Mouse (Mus musculus) heart, embryonic 16.5 days (tissue): Measurements from ENCODE around the gene Zfp113. TPM values are rescaled to one million over a fixed set of nuclear protein-coding genes. Genes with fewer than 3 reads are reported as not detected.

ENCODE experiments used
- ATAC-seq: fragments of 200-750 bp; cut with Nextera tagmentation; replicated peaks from 2 replicates; pipeline ENCODE4 v1.8.0; 2017; ENCODE audit warnings: moderate number of reproducible peaks; ENCODE audit not compliant: insufficient read depth, low FRiP score; ENCODE audit errors: extremely low read depth
- H3K27ac ChIP-seq: fragments of 300-500 bp; sonication (generic); 2 replicates; pipeline ENCODE4 v1.5.1; 2014; ENCODE audit warnings: mild to moderate bottlenecking, low read length, control low read depth, moderate library complexity
- H3K27me3 ChIP-seq: fragments of 300-500 bp; sonication (generic); 2 replicates; pipeline ENCODE4 v1.6.1; 2014; ENCODE audit warnings: low read length, mixed read lengths; ENCODE audit not compliant: control insufficient read depth, insufficient read depth
- H3K36me3 ChIP-seq: fragments of 300-500 bp; sonication (generic); 2 replicates; pipeline ENCODE4 v1.6.1; 2014; ENCODE audit not compliant: control insufficient read depth, insufficient read depth
- H3K4me1 ChIP-seq: fragments of 300-500 bp; sonication (generic); 2 replicates; pipeline ENCODE4 v1.6.1; 2014; ENCODE audit warnings: low read length, mixed read lengths; ENCODE audit not compliant: control insufficient read depth, insufficient read depth
- H3K4me2 ChIP-seq: fragments of 300-500 bp; sonication (generic); 2 replicates; pipeline ENCODE4 v1.6.1; 2014; ENCODE audit warnings: low read depth, mild to moderate bottlenecking, control low read depth, low read length
- H3K4me3 ChIP-seq: fragments of 300-500 bp; sonication (generic); 2 replicates; pipeline ENCODE4 v1.5.1; 2014; ENCODE audit warnings: mild to moderate bottlenecking, control low read depth, low read length
- H3K9ac ChIP-seq: fragments of 300-500 bp; sonication (generic); 2 replicates; pipeline ENCODE4 v1.6.1; 2014; ENCODE audit warnings: low read length, control low read depth
- H3K9me3 ChIP-seq: fragments of 300-500 bp; sonication (generic); replicated peaks from 2 replicates; pipeline ENCODE4 v1.6.1; 2016; ENCODE audit warnings: low read length; ENCODE audit not compliant: control insufficient read depth
- WGBS: fragments of 180-500 bp; shearing (Covaris S2); extraction: QIAGEN DNeasy Blood & Tissue Kit; methylation state at CpG from one replicate; pipeline ENCODE4 v1.1.7; 2014; 5-methylcytosine and 5-hydroxymethylcytosine counted together
- polyA plus RNA-seq: library from polyadenylated mRNA; unstranded; fragments of >200 nt; fragmentation: Nextera tagmentation; extraction: Ambion mirVana; gene quantifications from 2 replicates; pipeline ENCODE4 v1.2.1, GENCODE M21; 2015

The Zfp113 gene
- polyA plus RNA-seq, result 11.5 and 12.0 TPM in 2 replicates

- peak within 1 kb of the TSS; percentile 89 for H3K9ac ChIP-seq
- peak within 1 kb of the TSS; percentile 87 for H3K4me2 ChIP-seq
- H3K4me3 ChIP-seq, result peak within 1 kb of the TSS; percentile 90
- ATAC-seq, result peak; percentile 96
- H3K4me1 ChIP-seq, result peaks cover 10% of the 10 kb centered on the region
- H3K27ac ChIP-seq, result peak within 1 kb of the TSS; percentile 88
- peaks cover 7% of the 10 kb centered on the region for H3K36me3 ChIP-seq
- 1% methylated on average over 31 of the region's 31 CpGs for WGBS
- no peaks in the 10 kb centered on the region for H3K9me3 ChIP-seq
- H3K27me3 ChIP-seq, result no peaks in the 10 kb centered on the region
These were observed at the start of gene Zfp113 for GRCm38 (mm10) chr5:138155443-138155976. Gene Zfp113 (minus strand): TSS chr5:138155744.

GRCm38 (mm10) chr5:138202086-138202485 lies 46.5 kb upstream of the Zfp113 start:
- Histone ChIP-seq H3K4me3 (no peak overlapping the region), H3K4me1 (no peaks in the 10 kb centered on the region), H3K27me3 (no peaks in the 10 kb centered on the region), H3K27ac (no peak overlapping the region), H3K36me3 (no peaks in the 10 kb centered on the region), H3K9me3 (peaks cover 10% of the 10 kb centered on the region; the same call in 1 of the 2 replicates), H3K9ac (no peak overlapping the region), H3K4me2 (no peak overlapping the region)
- no peak for ATAC-seq
- 89% methylated on average over 3 of the region's 3 CpGs for WGBS

- no peak overlapping the region for H3K4me2 ChIP-seq
- no peak overlapping the region for H3K4me3 ChIP-seq
- no peak overlapping the region for H3K9ac ChIP-seq
- peaks cover 5% of the 10 kb centered on the region; the same call in 1 of the 2 replicates for H3K9me3 ChIP-seq
- WGBS, result 14% methylated on average over 1 of the region's 1 CpGs
- H3K27ac ChIP-seq, result no peak overlapping the region
- no peaks in the 10 kb centered on the region for H3K36me3 ChIP-seq
- ATAC-seq, result no peak
- H3K27me3 ChIP-seq, result no peaks in the 10 kb centered on the region
- 0 out of 2 replicates have a peak, but pooled peaks cover 4% of the 10 kb centered on the region for H3K4me1 ChIP-seq
These were observed 44.0 kb upstream of the Zfp113 start for GRCm38 (mm10) chr5:138199576-138199975.

- Histone ChIP-seq H3K4me3 (peak overlapping the region; percentile 80), H3K27ac (peak overlapping the region; percentile 88; the same call in 1 of the 2 replicates)
- WGBS, result 73% methylated on average over 7 of the region's 7 CpGs
These were observed 39.9 kb upstream of the Zfp113 start for GRCm38 (mm10) chr5:138195463-138195862.

DNA sequence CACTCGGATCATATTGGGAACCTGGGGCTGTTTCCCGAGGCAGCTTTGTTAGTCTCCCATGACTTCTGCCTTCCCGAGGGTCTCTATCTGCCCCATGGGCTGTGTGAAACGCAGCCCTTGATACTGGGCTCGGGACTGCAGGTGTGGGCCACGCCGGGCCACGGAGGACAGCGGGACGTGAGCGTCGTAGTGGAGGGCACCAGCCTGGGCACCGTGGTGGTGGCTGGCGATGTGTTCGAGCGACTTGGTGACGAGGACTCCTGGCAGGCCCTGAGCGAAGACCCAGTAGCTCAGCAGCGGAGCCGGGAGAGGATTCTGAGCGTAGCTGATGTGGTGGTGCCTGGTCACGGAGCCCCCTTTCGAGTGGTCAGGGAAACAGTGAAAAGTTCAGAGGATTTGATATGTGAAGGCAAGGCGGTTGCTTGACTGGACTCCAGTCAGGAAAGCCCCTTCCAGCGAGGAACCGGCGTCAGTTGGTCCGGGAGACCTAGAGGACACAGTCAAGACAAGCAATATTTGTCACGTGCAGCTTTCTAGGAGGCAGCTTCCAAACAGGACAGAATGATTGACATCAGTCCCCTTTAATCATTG lies 39.3 kb upstream of the Zfp113 start:
- Histone ChIP-seq H3K4me3 (peak overlapping the region; percentile 80), H3K27ac (peak overlapping the region; percentile 88), H3K4me1 (peaks cover 10% of the 10 kb centered on the region), H3K9ac (peak overlapping the region; percentile 92), H3K9me3 (no peaks in the 10 kb centered on the region), H3K4me2 (peak overlapping the region; percentile 94), H3K36me3 (0 out of 2 replicates have a peak, but pooled peaks cover 2% of the 10 kb centered on the region), H3K27me3 (no peaks in the 10 kb centered on the region)
- WGBS, result under 1% methylated on average over 29 of the region's 29 CpGs
- ATAC-seq, result peak; percentile 56

More at GRCm38 (mm10) chr5:138195463-138195862, 39.9 kb upstream of the Zfp113 start:
- Histone ChIP-seq H3K4me2 (peak overlapping the region; percentile 94), H3K36me3 (0 out of 2 replicates have a peak, but pooled peaks cover 2% of the 10 kb centered on the region), H3K4me1 (peaks cover 10% of the 10 kb centered on the region), H3K9me3 (no peaks in the 10 kb centered on the region), H3K9ac (peak overlapping the region; percentile 35; the same call in 1 of the 2 replicates), H3K27me3 (no peaks in the 10 kb centered on the region)
- ATAC-seq, result no peak

DNA sequence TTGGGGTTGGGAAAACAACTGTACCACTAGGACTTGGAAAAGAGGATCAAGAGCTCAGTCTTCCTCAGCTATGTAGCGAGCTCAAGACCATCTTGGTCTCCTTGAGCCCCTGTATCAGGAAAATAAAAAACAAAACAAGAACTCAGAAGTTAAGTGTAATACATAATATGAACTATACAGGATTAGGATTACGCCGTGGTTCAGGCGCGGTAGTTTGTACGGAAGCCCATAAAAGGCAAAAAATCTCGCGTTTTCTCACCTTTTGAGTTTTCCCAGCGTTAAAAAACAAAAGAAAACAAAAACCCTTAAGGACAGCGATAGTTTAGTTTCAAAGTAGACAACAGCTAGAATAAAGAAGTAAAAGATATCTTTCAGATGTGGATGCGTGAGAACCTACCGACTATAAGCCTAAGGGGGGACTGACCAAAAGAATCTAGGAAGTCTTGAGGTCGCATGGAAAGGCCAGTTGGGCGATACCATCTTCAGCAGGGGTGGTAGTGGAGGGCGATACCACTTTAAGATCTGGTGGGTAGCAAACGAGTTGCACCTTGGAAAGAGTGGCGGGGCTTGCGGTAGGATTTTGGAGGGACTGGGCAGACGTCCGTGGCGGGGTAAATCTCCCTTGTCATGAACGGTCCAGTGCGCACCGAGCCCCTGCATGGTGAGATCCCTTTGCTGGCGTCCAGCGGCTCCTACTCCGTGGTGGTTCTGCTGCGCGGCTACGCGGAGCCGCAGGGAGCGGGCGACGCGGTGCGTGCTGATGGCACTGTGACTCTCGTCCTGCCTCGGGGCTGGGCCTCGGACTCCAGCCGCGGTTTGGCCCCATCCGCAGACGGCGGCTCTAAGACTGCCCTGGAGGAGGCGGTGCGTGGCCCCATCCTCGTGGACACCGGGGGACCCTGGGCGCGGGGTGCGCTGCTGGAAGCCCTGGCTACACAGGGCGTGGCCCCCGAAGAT lies 38.5 kb upstream of the Zfp113 start, which contains the start of gene Mblac1:
Mblac1 (plus strand) TSS at position 544 of the 957 bp plus-strand sequence.
- peak; percentile 84 for ATAC-seq
- Histone ChIP-seq H3K9ac (peak within 1 kb of the TSS; percentile 92), H3K4me3 (peak within 1 kb of the TSS; percentile 80), H3K27ac (peak within 1 kb of the TSS; percentile 88), H3K4me2 (peak within 1 kb of the TSS; percentile 94), H3K36me3 (0 out of 2 replicates have a peak, but pooled peaks cover 2% of the 10 kb centered on the region), H3K27me3 (no peaks in the 10 kb centered on the region), H3K4me1 (peaks cover 10% of the 10 kb centered on the region), H3K9me3 (no peaks in the 10 kb centered on the region)
- WGBS, result 7% methylated on average over 54 of the region's 54 CpGs

GRCm38 (mm10) chr5:138187661-138188306 lies 32.2 kb upstream of the Zfp113 start:
- no peaks in the 10 kb centered on the region for H3K27me3 ChIP-seq
- peak overlapping the region; percentile 94 for H3K9ac ChIP-seq
- peak; percentile 81 for ATAC-seq
- no peaks in the 10 kb centered on the region for H3K9me3 ChIP-seq
- under 1% methylated on average over 10 of the region's 10 CpGs for WGBS
- peak overlapping the region; percentile 70 for H3K4me3 ChIP-seq
- peak overlapping the region; percentile 83 for H3K27ac ChIP-seq
- H3K36me3 ChIP-seq, result peaks cover 12% of the 10 kb centered on the region
- H3K4me1 ChIP-seq, result peaks cover 14% of the 10 kb centered on the region
- H3K4me2 ChIP-seq, result peak overlapping the region; percentile 61

- H3K27me3 ChIP-seq, result no peaks in the 10 kb centered on the region
- peaks cover 12% of the 10 kb centered on the region for H3K36me3 ChIP-seq
- peak; percentile 87 for ATAC-seq
- no peaks in the 10 kb centered on the region for H3K9me3 ChIP-seq
- peaks cover 14% of the 10 kb centered on the region for H3K4me1 ChIP-seq
- peak within 1 kb of the TSS; percentile 61 for H3K4me2 ChIP-seq
- WGBS, result under 1% methylated on average over 31 of the region's 31 CpGs
- H3K4me3 ChIP-seq, result peak within 1 kb of the TSS; percentile 70
- H3K9ac ChIP-seq, result peak within 1 kb of the TSS; percentile 94
- peak within 1 kb of the TSS; percentile 83 for H3K27ac ChIP-seq
These were observed 31.6 kb upstream of the Zfp113 start, which contains the start of the genes Taf6 and Cnpy4 for GRCm38 (mm10) chr5:138186950-138187638. Gene Taf6 (minus strand): TSS chr5:138187451. Gene Cnpy4 (plus strand): TSS chr5:138187485.
